Mouse (Mus musculus) thymus, postnatal 14 days (tissue): ENCODE measurements around the gene Olfr259.

Experiments
- DNase-seq: peaks from one replicate; pipeline ENCODE4 v3.0.0; 2021

Olfr259 gene

DNA sequence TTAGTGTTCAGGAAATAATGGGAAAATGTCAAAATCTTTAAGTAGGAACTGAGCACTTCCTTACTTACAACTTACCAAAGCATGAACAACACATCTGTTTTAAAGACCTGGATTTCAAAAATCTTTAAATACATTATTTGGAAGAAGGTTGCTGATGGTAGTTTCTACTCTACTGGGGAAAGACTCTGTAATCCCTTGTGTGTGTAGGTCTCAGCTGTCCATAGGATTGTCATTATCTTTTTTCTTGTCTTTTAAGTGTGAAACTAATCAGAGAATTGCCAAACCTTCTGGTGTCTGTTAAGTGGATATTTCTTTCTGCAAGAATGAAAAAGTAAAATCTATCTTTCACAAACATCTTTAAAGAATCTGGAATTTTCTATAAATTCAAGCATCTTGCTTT lies at the start of gene Olfr259:
Olfr259 (minus strand) TSS at position 101 of the 400 bp plus-strand sequence.
- DNase-seq: no peak

DNA sequence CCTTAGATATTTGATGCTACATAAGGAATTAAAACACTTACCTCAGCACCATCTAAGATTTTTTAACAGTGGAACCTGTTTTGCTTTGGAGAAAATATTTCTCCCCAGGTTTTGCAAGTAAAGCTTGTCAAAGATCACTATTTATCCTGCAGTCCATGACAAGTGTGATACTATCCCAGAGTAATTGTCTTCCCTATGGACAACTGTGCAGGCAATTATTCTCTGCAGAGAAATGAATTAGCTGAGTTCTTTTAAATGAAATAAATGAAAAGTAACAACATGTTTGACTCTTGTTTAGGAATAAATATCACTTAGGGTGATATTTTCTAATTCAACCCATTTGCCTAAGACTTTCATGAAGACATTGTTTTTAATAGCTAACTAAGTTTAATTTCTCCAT lies 38.2 kb upstream of the Olfr259 start, which contains the start of gene Olfr1111:
Olfr1111 (minus strand) TSS at position 101 of the 400 bp plus-strand sequence.
- DNase-seq: no peak

DNA sequence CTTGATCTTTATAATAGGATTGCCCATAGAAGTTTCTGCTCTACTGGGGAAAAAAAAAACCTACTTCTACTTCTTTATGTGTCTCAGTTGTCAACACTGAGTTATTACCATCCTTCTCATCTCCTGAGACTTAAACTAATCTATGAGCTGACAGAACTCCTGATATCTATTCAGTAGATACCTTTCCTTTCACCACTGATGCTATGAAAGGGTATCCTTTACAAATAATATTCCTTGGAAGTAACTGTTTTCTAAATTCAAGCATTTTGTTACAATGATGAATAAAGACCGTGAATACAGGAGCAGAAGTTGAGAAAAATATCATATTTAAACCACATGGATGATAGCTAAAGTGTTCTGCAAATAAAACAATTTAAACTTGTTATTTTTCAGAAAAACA lies 25.8 kb upstream of the Olfr259 start, which contains the start of gene Olfr1110:
Olfr1110 (minus strand) TSS at position 101 of the 400 bp plus-strand sequence.
- no peak for DNase-seq

DNA sequence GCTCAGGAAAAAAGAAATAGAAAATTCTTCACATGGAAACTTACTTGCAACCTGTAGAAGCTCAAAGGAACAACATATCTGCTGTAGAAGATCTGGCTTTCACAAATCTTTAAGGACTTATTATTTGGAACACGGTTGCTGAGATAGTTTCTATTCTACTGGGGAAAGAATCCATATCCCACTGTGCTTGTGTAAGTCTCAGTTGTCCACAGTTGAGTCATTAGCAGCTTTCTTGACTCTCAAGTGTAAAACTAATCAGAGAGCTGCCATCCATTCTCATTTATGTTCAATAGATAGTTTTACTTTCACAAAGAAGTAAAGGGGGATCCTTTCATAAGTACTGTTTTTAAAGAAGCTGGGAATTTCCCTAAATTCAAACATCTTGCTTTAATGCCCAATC lies 18.5 kb downstream of the Olfr259 start, which contains the start of gene Olfr1109:
Olfr1109 (minus strand) TSS at position 101 of the 400 bp plus-strand sequence.
- DNase-seq: no peak

DNA sequence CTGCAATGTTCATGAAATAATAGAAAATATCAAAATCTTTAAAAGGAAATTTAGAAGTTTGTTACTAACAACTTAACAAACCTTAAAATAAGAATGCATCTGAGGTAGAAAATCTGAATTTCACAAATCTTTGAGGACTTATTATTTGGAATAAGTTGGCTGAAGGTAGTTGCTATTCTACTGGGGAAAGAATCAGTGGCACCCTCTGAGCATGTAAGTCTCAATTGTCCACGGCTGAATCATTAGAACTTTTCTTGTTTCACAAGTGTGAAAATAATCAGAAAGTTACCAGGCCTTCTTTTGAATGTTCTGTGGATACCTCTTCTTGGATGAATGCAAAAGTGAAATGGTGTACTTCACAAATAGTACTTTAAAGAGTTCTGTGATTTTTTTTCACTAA lies 38.6 kb downstream of the Olfr259 start, which contains the start of gene Olfr1107:
Olfr1107 (minus strand) TSS at position 101 of the 400 bp plus-strand sequence.
- DNase-seq: no peak
